In the genomic region with DNA sequence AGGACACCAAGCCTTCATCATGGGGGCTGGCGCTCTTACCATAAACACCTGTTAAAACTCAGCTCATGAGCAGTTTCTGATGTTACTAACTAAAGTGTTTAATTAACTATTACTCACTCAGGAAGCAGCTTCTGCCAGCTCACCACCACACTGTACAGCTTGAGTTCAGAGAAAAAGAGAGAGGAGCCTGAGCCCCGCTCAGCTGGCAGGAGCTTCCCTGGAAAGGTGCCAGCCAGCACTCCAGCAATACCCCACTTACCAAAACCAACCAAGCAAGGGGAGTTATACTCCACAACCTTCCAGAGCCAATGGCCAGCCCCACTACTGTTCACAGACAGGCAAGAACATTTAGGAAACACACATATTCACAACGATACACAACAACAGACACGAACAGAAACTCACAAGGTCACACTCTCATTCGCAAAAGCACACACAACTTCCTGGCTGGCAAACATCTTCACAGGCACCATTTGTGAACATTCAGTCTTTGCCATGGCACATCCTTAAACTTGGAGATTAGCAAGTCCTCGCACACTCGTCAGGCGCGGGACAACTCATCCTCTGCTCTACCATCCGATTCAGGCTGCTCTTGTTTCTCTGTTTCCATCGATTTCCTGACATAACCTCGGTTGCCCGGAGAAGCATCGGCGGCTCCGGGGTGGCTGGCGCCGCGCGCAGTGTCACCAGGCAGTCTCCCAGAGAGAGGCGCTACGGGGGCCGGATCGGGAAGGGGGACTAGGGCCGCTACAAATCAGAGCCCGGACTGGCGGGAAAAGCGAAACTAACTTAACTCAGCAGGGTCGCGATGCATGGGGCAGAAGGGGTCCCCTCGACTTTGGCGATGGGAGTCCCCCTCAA, we compare ENCODE assay signal across 8 mouse cellular contexts. TPM values are rescaled to one million over a fixed set of nuclear protein-coding genes. Genes with fewer than 3 reads are reported as not detected.
A peak's percentile ranks its signal among the peaks of the same experiment; 100 is the strongest.
DNase-seq lines count a peak whose midpoint lies in the region; ATAC-seq lines count a peak whose summit lies in the region.

No protein-coding gene starts in this region.

- intact Hi-C loops in heart, postnatal 25 days (cut with DNase I), result loop anchor here (2.0 kb wide), 1 partner anchor 65 kb away; no protein-coding TSS in a partner anchor

- no peak for ATAC-seq in kidney, embryonic 14.5 days (ENCODE audit: low FRiP score, low TSS enrichment)

- peak overlapping the region; percentile 80 for H3K4me3 ChIP-seq in heart, embryonic 10.5 days
- peak overlapping the region; percentile 72 for H3K4me3 ChIP-seq in kidney, embryonic 14.5 days (ENCODE audit: low read length)

- H3K9ac ChIP-seq in kidney, embryonic 14.5 days (ENCODE audit: low read depth, low read length), result peak overlapping the region; percentile 80

- WGBS in heart, embryonic 10.5 days, result 7% methylated on average over 32 of the region's 32 CpGs
- WGBS in kidney, embryonic 14.5 days, result 5% methylated on average over 32 of the region's 32 CpGs

- H3K36me3 ChIP-seq in heart, embryonic 10.5 days, result no peaks in the 10 kb centered on the region
- H3K36me3 ChIP-seq in kidney, embryonic 14.5 days (ENCODE audit: control insufficient read depth, insufficient read depth, low read length), result no peaks in the 10 kb centered on the region

- DNase-seq in heart, adult 11 months, result peak; percentile 97
- DNase-seq in heart, postnatal 25 days (ENCODE audit: low spot score), result no peak
- peak; percentile 30 to 34 for DNase-seq in cerebellum, postnatal 36 days
- peak; percentile 85 for DNase-seq in heart, embryonic 10.5 days (ENCODE audit: low spot score)
- DNase-seq in liver, result peak; percentile 16
- peak; percentile 67 for DNase-seq in naive thymus-derived CD4-positive, alpha-beta T cell, adult 2 months (ENCODE audit: low read depth)
- peak; percentile 41 to 62 for DNase-seq in urinary bladder, adult 18-20 months (ENCODE audit: low spot score in 2 of 2)

- no peaks in the 10 kb centered on the region for H3K9me3 ChIP-seq in heart, embryonic 10.5 days
- no peaks in the 10 kb centered on the region for H3K9me3 ChIP-seq in kidney, embryonic 14.5 days (ENCODE audit: control insufficient read depth, low read length)

- H3K4me1 ChIP-seq in heart, embryonic 10.5 days, result peaks cover 41% of the 10 kb centered on the region
- peaks cover 20% of the 10 kb centered on the region for H3K4me1 ChIP-seq in kidney, embryonic 14.5 days (ENCODE audit: control insufficient read depth, insufficient read depth, low read length)

- H3K4me2 ChIP-seq in kidney, embryonic 14.5 days (replicated peaks; ENCODE audit: low read depth, low read length), result peak overlapping the region; percentile 95

- peaks cover 58% of the 10 kb centered on the region for H3K27me3 ChIP-seq in heart, embryonic 10.5 days (ENCODE audit: insufficient read depth, poor library complexity, severe bottlenecking)
- H3K27me3 ChIP-seq in kidney, embryonic 14.5 days (ENCODE audit: control insufficient read depth, insufficient read depth, low read length), result no peaks in the 10 kb centered on the region

- peak overlapping the region; percentile 84 for H3K27ac ChIP-seq in heart, embryonic 10.5 days
- no peak overlapping the region for H3K27ac ChIP-seq in kidney, embryonic 14.5 days (ENCODE audit: low read depth, low read length)

RNA-seq across cellular contexts. Expression of gene Spsb1, which starts 1.0 kb away (rescaled TPM):
- 10 to 100 TPM; 32.6 to 36.7 TPM for total RNA-seq in heart, postnatal 25 days (2021)
- 3.9 and 9.2 TPM in 2 replicates for polyA plus RNA-seq in heart, embryonic 10.5 days (2016; fragmentation: Nextera tagmentation; extraction: Ambion mirVana)
- 8.0 and 9.6 TPM in 2 replicates for polyA plus RNA-seq in kidney, embryonic 14.5 days (2014; fragmentation: Nextera tagmentation; extraction: Ambion mirVana)

RNA-seq across cellular contexts. Expression of gene H6pd, which starts 55.0 kb away (rescaled TPM):
- total RNA-seq in heart, postnatal 25 days (2021), result 10 to 100 TPM; 39.8 to 45.4 TPM
- 5.8 and 9.0 TPM in 2 replicates for polyA plus RNA-seq in heart, embryonic 10.5 days (2016; fragmentation: Nextera tagmentation; extraction: Ambion mirVana)
- polyA plus RNA-seq in kidney, embryonic 14.5 days (2014; fragmentation: Nextera tagmentation; extraction: Ambion mirVana), result 6.8 and 10.7 TPM in 2 replicates
